Mouse (Mus musculus): Measurements from ENCODE around the gene Gstcd.

Gene Gstcd

DNA sequence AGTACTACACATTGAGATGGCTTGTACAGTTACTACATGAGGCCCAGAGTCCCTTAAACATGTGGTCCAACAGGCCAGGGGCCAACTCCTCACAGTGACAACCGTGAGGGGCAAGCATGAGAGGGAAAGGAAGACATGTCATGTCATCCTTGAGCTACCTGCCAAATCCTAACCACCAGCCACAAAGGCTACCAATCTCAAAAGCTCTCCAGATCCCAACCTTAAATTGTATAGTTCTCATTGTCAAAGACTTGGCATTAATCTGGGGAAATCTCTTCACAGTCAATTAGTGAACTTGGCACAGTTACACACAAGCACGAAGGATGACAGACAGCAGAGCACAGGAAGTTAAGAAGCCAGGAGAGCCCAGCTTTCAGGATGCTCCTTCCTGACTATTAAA is 157.2 kb downstream of the Gstcd start:
- DNase-seq: no peak

Measured in right cerebral cortex, postnatal 14 days (tissue).